Mouse (Mus musculus) embryonic facial prominence, embryonic 11.5 days (tissue): ENCODE measurements around the gene Fam161a. TPM values are rescaled to one million over a fixed set of nuclear protein-coding genes. Genes with fewer than 3 reads are reported as not detected.

Experiments
- ATAC-seq: fragments of 200-750 bp; cut with Nextera tagmentation; replicated peaks from 2 replicates; pipeline ENCODE4 v1.8.0; 2017; ENCODE audit warnings: low read depth; ENCODE audit not compliant: insufficient number of reproducible peaks, low FRiP score, low TSS enrichment
- DNase-seq: peaks from one replicate; pipeline ENCODE4 v3.0.0-alpha.2; 2015; ENCODE audit warnings: low spot score
- H3K27ac ChIP-seq: fragments of 300-500 bp; sonication (generic); replicated peaks from 2 replicates; pipeline ENCODE4 v1.5.1; 2014; ENCODE audit warnings: mild to moderate bottlenecking, low read depth, low read length, control low read depth
- H3K27me3 ChIP-seq: fragments of 300-500 bp; sonication (generic); 2 replicates; pipeline ENCODE4 v1.6.1; 2014; ENCODE audit warnings: mild to moderate bottlenecking, low read length, moderate library complexity, mixed read lengths; ENCODE audit not compliant: control insufficient read depth, insufficient read depth
- H3K36me3 ChIP-seq: fragments of 300-500 bp; sonication (generic); replicated peaks from 2 replicates; pipeline ENCODE4 v1.6.1; 2014; ENCODE audit warnings: low read depth, mild to moderate bottlenecking, low read length, moderate library complexity, mixed read lengths; ENCODE audit not compliant: control insufficient read depth, insufficient read depth
- H3K4me1 ChIP-seq: fragments of 300-500 bp; sonication (generic); 2 replicates; pipeline ENCODE4 v1.6.1; 2014; ENCODE audit warnings: low read length, mixed read lengths; ENCODE audit not compliant: control insufficient read depth, insufficient read depth
- H3K4me2 ChIP-seq: fragments of 300-500 bp; sonication (generic); 2 replicates; pipeline ENCODE4 v1.6.1; 2014; ENCODE audit warnings: low read depth, mild to moderate bottlenecking, control low read depth, low read length, moderate library complexity
- H3K4me3 ChIP-seq: fragments of 300-500 bp; sonication (generic); 2 replicates; pipeline ENCODE4 v1.5.1; 2014; ENCODE audit warnings: low read depth, low read length, control low read depth
- H3K9ac ChIP-seq: fragments of 300-500 bp; sonication (generic); replicated peaks from 2 replicates; pipeline ENCODE4 v1.6.1; 2014; ENCODE audit warnings: mild to moderate bottlenecking, control low read depth, low read length
- H3K9me3 ChIP-seq: fragments of 300-500 bp; sonication (generic); replicated peaks from 2 replicates; pipeline ENCODE4 v1.6.1; 2016; ENCODE audit warnings: mild to moderate bottlenecking, low read length, inconsistent platforms, mixed read lengths; ENCODE audit not compliant: control insufficient read depth
- WGBS: fragments of 180-500 bp; shearing (Covaris S2); extraction: QIAGEN DNeasy Blood & Tissue Kit; methylation state at CpG from one replicate; pipeline ENCODE4 v1.1.7; 2014; 5-methylcytosine and 5-hydroxymethylcytosine counted together
- polyA plus RNA-seq: library from polyadenylated mRNA; unstranded; fragments of >200 nt; fragmentation: Nextera tagmentation; extraction: Ambion mirVana; gene quantifications from 2 replicates; pipeline ENCODE4 v1.2.1, GENCODE M21; 2014

The Fam161a gene
- polyA plus RNA-seq, 1 experiment from 2014 or later, result 4.1 TPM

- DNase-seq (no peak), ATAC-seq (peak; percentile 53)
- H3K9ac ChIP-seq, result peak overlapping the region; percentile 67
- peak overlapping the region; percentile 92 for H3K27ac ChIP-seq
- no peaks in the 10 kb centered on the region for H3K27me3 ChIP-seq
- 5% methylated on average over 12 of the region's 12 CpGs for whole genome bisulfite sequencing
- peak overlapping the region; percentile 45 for H3K4me2 ChIP-seq
- peak overlapping the region; percentile 62 for H3K4me3 ChIP-seq
- no peaks in the 10 kb centered on the region for H3K4me1 ChIP-seq
- H3K9me3 ChIP-seq, result no peaks in the 10 kb centered on the region
- no peaks in the 10 kb centered on the region; the same call in 1 of the 2 replicates for H3K36me3 ChIP-seq
Measured at GRCm38 (mm10) chr11:22981543-22981950, 25.8 kb upstream of the Fam161a start.

- DNase-seq (peak; percentile 95), ATAC-seq (peak; percentile 92)
- WGBS, result 3% methylated on average over 42 of the region's 42 CpGs
Measured at GRCm38 (mm10) chr11:22981984-22982757, 25.2 kb upstream of the Fam161a start, which contains the start of the genes Gm28048 and Commd1. Gm28048 (minus strand) TSS chr11:22982090. Commd1 (minus strand) TSS chr11:22982382.

GRCm38 (mm10) chr11:22982846-22983245, 24.5 kb upstream of the Fam161a start:
- 76% methylated on average over 6 of the region's 6 CpGs for WGBS
- no peak overlapping the region for H3K4me2 ChIP-seq

More at GRCm38 (mm10) chr11:22981984-22982757, 25.2 kb upstream of the Fam161a start, which contains the start of the genes Gm28048 and Commd1:
- peak within 1 kb of the TSS; percentile 62 for H3K4me3 ChIP-seq
- H3K27me3 ChIP-seq, result no peaks in the 10 kb centered on the region
- no peaks in the 10 kb centered on the region; the same call in 1 of the 2 replicates for H3K36me3 ChIP-seq
- no peaks in the 10 kb centered on the region for H3K9me3 ChIP-seq
- peak within 1 kb of the TSS; percentile 45 for H3K4me2 ChIP-seq
- peak within 1 kb of the TSS; percentile 92 for H3K27ac ChIP-seq
- H3K4me1 ChIP-seq, result no peaks in the 10 kb centered on the region
- H3K9ac ChIP-seq, result peak within 1 kb of the TSS; percentile 67

GRCm38 (mm10) chr11:22985510-22985909, 21.8 kb upstream of the Fam161a start:
- WGBS, result 80% methylated on average over 3 of the region's 3 CpGs
- H3K27ac ChIP-seq, result no peak overlapping the region
- H3K9me3 ChIP-seq, result no peaks in the 10 kb centered on the region
- no peak for ATAC-seq
- H3K4me3 ChIP-seq, result no peak overlapping the region
- H3K36me3 ChIP-seq, result no peaks in the 10 kb centered on the region; the same call in 1 of the 2 replicates
- no peaks in the 10 kb centered on the region for H3K4me1 ChIP-seq
- no peak overlapping the region for H3K4me2 ChIP-seq
- H3K27me3 ChIP-seq, result no peaks in the 10 kb centered on the region
- no peak overlapping the region for H3K9ac ChIP-seq
- DNase-seq, result no peak

More at GRCm38 (mm10) chr11:22982846-22983245, 24.5 kb upstream of the Fam161a start:
- ATAC-seq (no peak), DNase-seq (no peak)
- Histone ChIP-seq H3K36me3 (no peaks in the 10 kb centered on the region; the same call in 1 of the 2 replicates), H3K9ac (no peak overlapping the region), H3K4me3 (no peak overlapping the region), H3K9me3 (no peaks in the 10 kb centered on the region), H3K27ac (no peak overlapping the region), H3K4me1 (no peaks in the 10 kb centered on the region), H3K27me3 (no peaks in the 10 kb centered on the region)

GRCm38 (mm10) chr11:22987357-22987756, 20.0 kb upstream of the Fam161a start:
- Histone ChIP-seq H3K27ac (no peak overlapping the region), H3K9me3 (no peaks in the 10 kb centered on the region), H3K36me3 (no peaks in the 10 kb centered on the region), H3K4me3 (no peak overlapping the region), H3K27me3 (no peaks in the 10 kb centered on the region), H3K9ac (no peak overlapping the region), H3K4me2 (no peak overlapping the region), H3K4me1 (no peaks in the 10 kb centered on the region; the same call in 1 of the 2 replicates)
- no peak for ATAC-seq
- peak; percentile 82 for DNase-seq
- WGBS, result 46% methylated on average over 2 of the region's 2 CpGs

- Histone ChIP-seq H3K9ac (peak overlapping the region; percentile 93), H3K9me3 (no peaks in the 10 kb centered on the region), H3K4me3 (peak overlapping the region; percentile 71), H3K27me3 (no peaks in the 10 kb centered on the region), H3K36me3 (peaks cover 6% of the 10 kb centered on the region), H3K4me2 (peak overlapping the region; percentile 75), H3K4me1 (no peaks in the 10 kb centered on the region; the same call in 1 of the 2 replicates), H3K27ac (peak overlapping the region; percentile 87; the same call in 1 of the 2 replicates)
- WGBS, result 46% methylated on average over 1 of the region's 1 CpGs
- ATAC-seq (no peak; the same call in 1 of the 2 replicates), DNase-seq (no peak)
Measured at GRCm38 (mm10) chr11:22989786-22990185, 17.5 kb upstream of the Fam161a start.

GRCm38 (mm10) chr11:22990393-22991126, 16.8 kb upstream of the Fam161a start, which contains the start of gene Cct4:
Cct4 (plus strand) TSS chr11:22990519.
- Histone ChIP-seq H3K36me3 (peaks cover 9% of the 10 kb centered on the region), H3K27ac (peak within 1 kb of the TSS; percentile 87), H3K9me3 (no peaks in the 10 kb centered on the region), H3K4me3 (peak within 1 kb of the TSS; percentile 71), H3K4me1 (no peaks in the 10 kb centered on the region; the same call in 1 of the 2 replicates), H3K9ac (peak within 1 kb of the TSS; percentile 93), H3K4me2 (peak within 1 kb of the TSS; percentile 75), H3K27me3 (no peaks in the 10 kb centered on the region)
- WGBS, result under 1% methylated on average over 66 of the region's 66 CpGs
- peak; percentile 98 for ATAC-seq
- DNase-seq, result peak; percentile 93
